Mouse (Mus musculus) cerebellum, postnatal 4 days (tissue): ENCODE data around the gene Gm10184.
"Not testable (repeated sequence)": the region's sequence is repeated elsewhere in the genome, so short reads cannot be mapped to it uniquely, and the experiment has no call there.

Experiments used
- DNase-seq, 2 experiments: peaks; one replicate each; pipeline ENCODE4 v3.0.0; 2022; ENCODE audit warnings: low spot score in 2 of 2, mixed read lengths in 1 of 2

The Gm10184 gene

GRCm38 (mm10) chr17:89910349-89910748 lies at the start of gene Gm10184:
Gm10184 (minus strand) TSS chr17:89910449.
- no peak for DNase-seq

DNA sequence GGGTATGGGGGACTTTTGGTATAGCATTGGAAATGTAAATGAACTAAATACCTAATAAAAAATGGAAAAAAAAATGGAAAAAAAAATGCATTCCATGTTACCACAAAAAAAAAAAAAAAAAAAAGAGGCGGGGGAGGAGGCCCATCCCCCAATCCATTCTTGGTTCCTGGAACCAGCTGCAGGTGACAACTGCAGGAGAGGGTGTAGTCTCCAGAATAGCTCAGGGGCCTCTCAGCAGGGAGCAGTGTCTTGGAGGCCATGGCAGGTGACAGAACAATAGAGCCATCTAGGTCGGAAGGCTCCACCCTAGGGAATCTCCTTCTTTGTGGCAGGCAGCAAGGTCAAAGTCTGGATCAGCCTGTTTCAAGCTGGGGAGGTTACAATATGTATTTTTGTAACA lies 23.7 kb upstream of the Gm10184 start:
- DNase-seq = no peak

DNA sequence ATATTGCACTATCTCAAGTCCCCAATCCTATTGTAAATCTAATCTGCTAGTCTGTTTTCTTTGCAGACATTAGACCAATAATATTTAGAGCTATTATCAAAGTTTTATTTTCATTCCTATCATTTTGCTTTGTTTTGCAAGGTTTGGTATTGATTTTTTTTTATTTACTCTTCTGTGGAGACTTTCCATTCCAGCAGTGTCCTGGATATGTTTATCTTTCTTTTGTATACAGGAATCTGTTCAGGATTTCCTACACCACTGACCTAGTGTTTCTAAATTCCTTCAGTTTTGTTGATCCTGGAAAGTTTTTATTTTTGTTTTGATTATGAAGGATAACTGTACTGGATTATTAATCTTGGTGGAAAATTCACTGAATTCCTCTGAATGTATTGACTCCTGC lies 2.6 kb downstream of the Gm10184 start:
- DNase-seq = no peak

DNA sequence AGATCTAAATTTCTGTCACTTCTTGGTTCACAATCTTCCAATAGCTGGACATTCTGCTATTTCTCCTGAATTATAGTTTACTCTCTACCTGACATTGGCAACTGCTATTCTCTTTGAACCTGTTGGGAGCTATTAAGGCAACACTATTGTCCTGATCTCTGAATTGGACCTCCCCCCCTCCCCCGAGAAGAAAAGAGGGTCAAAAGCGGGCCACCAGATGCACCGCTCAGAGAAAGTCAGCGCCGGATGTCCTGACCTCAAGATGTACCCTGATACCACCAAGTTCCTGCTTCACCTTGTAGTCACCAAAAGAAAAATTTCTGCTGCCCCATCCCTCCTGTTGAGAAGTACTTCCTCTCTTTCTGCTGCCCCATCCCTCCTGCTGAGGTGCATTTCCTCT lies 5.5 kb downstream of the Gm10184 start:
- DNase-seq = not testable (repeated sequence)

DNA sequence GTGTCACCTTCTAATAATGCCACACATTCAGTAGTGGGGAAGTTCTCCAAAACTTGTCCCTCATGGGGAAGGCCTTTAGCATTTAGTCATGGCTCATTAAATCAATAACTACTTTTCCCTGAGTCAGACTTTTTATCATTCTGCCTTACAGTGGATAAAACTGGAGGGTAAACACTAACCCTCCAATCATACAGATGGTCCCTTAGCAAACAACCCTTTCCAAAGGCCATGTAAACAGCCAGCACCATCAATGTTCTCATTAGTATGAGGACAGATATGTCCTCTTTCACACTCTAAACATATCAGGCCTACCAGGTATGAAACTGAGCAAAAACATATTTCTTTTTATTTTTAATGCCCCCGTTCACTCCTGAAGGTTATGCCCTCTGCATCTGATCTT lies 7.5 kb downstream of the Gm10184 start:
- no peak for DNase-seq

- no peak for DNase-seq
Observed at GRCm38 (mm10) chr17:89900610-89901009, 9.6 kb downstream of the Gm10184 start.

GRCm38 (mm10) chr17:89899813-89900212 lies 10.4 kb downstream of the Gm10184 start:
- no peak for DNase-seq

- no peak for DNase-seq
Observed at GRCm38 (mm10) chr17:89864996-89865395, 45.3 kb downstream of the Gm10184 start.
